Mouse (Mus musculus) embryonic fibroblast, embryonic 13.5 days (primary cell): ENCODE data around the gene Dhx58. TPM values are rescaled to one million over a fixed set of nuclear protein-coding genes. Genes with fewer than 3 reads are reported as not detected.
A peak's percentile ranks its signal among the peaks of the same experiment; 100 is the strongest.

Source experiments
- H3K27ac ChIP-seq: 2 replicates; pipeline ENCODE4 v1.5.1; 2012; ENCODE audit warnings: low read length, control low read depth, inconsistent platforms; ENCODE audit not compliant: insufficient read depth
- H3K4me1 ChIP-seq: 2 replicates; pipeline ENCODE4 v1.6.1; 2011; ENCODE audit warnings: low read length; ENCODE audit not compliant: control insufficient read depth, insufficient read depth
- H3K4me3 ChIP-seq: 2 replicates; pipeline ENCODE4 v1.5.1; 2011; ENCODE audit warnings: mild to moderate bottlenecking, control low read depth, low read length; ENCODE audit not compliant: insufficient read depth
- CTCF ChIP-seq: IDR thresholded peaks from 2 replicates; pipeline ENCODE4 v1.5.1; 2011; ENCODE audit warnings: mild to moderate bottlenecking, control low read depth, low read length, moderate library complexity, borderline replicate concordance; ENCODE audit not compliant: insufficient read depth
- POLR2A ChIP-seq: IDR thresholded peaks from 2 replicates; pipeline ENCODE4 v1.6.1; 2011; ENCODE audit warnings: low read depth, mild to moderate bottlenecking, control low read depth, low read length, moderate library complexity
- polyA plus RNA-seq: library from polyadenylated mRNA; stranded (reverse); fragments of >200 nt; gene quantifications from 2 replicates; pipeline ENCODE4 v1.2.4, GENCODE M21; 2011; ENCODE audit warnings: low read depth; ENCODE audit not compliant: missing spikeins, insufficient read length

Dhx58 gene
- polyA plus RNA-seq, 1 experiment = 7.8 TPM

DNA sequence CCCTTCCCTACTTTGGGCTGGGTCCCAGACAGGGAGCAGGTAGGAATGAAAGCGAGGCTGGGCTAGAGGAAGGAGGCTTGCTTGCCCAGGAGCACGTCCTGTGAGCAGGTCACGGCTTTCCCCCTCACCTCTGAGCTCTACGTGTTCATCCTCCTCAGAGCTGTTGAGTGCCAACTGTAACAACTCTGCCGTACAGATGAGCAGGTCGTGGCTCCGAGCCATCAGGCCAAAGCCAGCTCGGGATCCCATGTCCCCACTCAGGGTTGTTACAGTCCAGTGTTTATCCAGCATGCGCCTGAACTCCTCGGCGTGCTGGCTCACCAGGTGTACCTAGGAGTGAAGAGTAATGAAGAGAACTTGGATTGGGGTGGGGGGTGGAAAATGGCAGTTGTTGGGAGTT lies 705 bp downstream of the Dhx58 start:
- no peak overlapping the region for H3K27ac ChIP-seq
- H3K4me1 ChIP-seq = peaks cover 5% of the 10 kb centered on the region; the same call in 1 of the 2 replicates
- no peak for TF ChIP-seq CTCF
- TF ChIP-seq POLR2A = no peak
- no peak overlapping the region for H3K4me3 ChIP-seq

DNA sequence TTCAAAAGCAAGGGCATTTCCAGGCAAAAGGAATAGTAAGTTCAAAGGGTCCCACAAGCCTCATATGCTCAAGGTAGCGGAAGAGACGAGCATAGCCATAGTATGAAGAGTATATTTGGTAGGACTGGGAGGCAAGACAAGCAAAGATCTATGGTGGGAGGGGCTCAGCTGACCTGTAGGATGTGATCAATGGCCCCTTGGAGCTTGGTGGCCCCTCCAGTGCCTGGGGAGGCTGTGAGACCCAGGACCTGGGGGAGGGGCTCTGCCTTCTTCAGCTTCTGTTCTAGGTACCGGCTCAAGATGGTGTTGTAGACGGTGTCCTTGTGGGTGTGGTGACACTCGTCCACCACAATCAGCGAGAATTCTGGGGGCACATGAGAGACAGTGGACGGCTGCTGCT lies 1.2 kb downstream of the Dhx58 start:
- TF ChIP-seq POLR2A (no peak), CTCF (no peak)
- no peak overlapping the region for H3K4me3 ChIP-seq
- H3K27ac ChIP-seq = no peak overlapping the region
- peaks cover 5% of the 10 kb centered on the region; the same call in 1 of the 2 replicates for H3K4me1 ChIP-seq

DNA sequence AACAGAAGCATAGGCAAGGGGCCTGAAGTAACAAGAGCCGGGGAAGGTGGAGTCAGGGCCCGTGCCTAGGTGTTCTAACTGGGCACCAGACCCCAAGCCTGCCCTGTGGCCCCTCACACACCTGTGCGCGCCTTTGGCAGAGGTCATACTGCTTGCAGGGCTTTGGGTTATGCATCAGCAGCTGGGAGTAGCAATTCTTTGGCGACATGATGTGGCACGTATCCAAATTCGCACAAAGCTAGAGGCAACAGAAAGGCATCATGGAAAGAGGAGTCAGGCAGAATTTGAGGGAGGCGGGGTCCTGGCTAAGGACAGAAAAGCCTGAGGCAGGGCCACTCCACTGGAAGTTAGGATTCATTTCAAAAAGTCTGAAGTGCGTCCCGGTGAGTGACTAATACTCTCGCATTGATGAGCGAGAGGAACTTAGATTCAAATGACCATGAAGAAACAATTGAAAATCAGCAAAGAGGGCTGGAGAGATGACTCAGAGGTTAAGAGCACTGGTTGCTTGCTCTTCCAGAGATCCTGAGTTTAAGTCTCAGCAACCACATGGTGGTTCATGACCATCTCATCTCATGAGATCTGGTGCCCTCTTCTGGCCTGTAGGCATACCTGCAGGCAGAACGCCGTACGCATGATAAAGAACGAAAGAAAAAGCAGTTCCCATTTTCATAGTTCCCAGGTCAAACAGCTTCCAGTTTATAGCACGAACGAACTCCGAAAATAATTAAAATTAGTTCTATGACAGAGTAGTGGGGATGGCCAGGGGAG lies 1.8 kb downstream of the Dhx58 start:
- Histone ChIP-seq H3K27ac (no peak overlapping the region; the same call in 1 of the 2 replicates), H3K4me3 (no peak overlapping the region), H3K4me1 (peaks cover 5% of the 10 kb centered on the region; the same call in 1 of the 2 replicates)
- TF ChIP-seq CTCF = peak; percentile 89
- TF ChIP-seq POLR2A = 0 out of 2 replicates have a peak, but pooled peaks have one; percentile 30

DNA sequence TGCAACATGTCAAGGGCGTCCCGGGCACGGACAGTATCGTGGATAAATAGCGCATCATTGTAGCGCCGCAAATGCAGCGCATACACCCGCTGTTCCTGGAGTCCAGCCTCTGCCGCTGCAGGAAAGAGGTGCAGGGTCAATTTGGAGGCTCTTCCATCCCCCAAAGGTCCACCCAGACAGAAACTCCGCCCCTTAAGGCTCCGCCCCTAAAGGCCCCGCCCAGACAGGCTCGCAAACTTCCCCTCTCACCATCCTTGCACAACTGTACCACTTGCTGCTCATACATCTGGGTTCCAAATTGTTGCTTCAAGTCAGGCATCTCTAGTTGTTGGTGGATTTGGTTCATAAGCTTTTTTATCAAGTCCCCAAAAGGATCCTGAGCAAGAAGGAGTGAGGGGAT lies 2.8 kb downstream of the Dhx58 start:
- H3K4me1 ChIP-seq = peaks cover 5% of the 10 kb centered on the region; the same call in 1 of the 2 replicates
- no peak overlapping the region for H3K27ac ChIP-seq
- H3K4me3 ChIP-seq = no peak overlapping the region
- no peak for TF ChIP-seq POLR2A
- TF ChIP-seq CTCF = no peak

DNA sequence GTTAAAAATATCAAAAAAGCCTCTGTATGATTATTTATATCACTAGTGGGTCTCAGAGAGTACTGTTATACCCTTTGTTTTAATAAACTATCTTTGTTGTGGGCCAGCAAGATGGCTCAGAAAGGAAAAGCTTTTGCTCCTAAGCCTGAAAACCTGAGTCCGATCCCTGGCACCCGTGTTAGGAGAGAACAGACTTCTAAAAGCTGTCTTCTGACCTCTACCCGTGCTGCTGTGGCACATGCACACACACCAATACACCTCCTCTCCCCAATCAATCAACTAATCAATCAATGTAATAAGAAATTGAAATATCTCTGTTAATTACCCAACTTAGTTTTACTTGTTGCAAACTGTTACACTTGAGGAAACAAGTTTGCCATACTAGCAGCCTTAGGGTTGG lies 3.4 kb downstream of the Dhx58 start:
- TF ChIP-seq CTCF (no peak), POLR2A (no peak)
- H3K4me1 ChIP-seq = peaks cover 5% of the 10 kb centered on the region; the same call in 1 of the 2 replicates

DNA sequence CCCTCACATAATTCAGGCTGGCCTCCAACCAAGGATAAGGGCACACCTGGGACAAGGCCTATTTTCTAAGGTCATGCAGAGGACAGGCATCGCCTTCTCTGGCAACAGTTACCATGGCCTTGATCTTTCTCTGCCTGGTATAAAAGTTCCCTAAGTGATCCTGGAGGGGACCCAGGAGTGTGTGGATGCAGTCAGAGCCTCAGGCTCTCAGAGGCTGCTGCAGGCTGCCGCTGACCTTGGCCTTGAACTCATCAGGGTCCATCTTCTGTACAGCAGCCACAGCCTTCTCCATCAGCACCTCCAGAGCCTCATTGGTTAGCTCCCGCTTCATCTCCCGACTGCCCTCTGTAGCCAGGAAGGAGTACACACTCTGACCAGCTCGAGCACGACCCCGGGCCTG lies 6.2 kb downstream of the Dhx58 start:
- no peak overlapping the region for H3K4me3 ChIP-seq
- TF ChIP-seq POLR2A = no peak
- no peak for TF ChIP-seq CTCF
- H3K27ac ChIP-seq = no peak overlapping the region
- H3K4me1 ChIP-seq = peaks cover 5% of the 10 kb centered on the region; the same call in 1 of the 2 replicates

More for the DNA sequence above, 3.4 kb downstream of the Dhx58 start:
- H3K4me3 ChIP-seq = no peak overlapping the region
- H3K27ac ChIP-seq = no peak overlapping the region

DNA sequence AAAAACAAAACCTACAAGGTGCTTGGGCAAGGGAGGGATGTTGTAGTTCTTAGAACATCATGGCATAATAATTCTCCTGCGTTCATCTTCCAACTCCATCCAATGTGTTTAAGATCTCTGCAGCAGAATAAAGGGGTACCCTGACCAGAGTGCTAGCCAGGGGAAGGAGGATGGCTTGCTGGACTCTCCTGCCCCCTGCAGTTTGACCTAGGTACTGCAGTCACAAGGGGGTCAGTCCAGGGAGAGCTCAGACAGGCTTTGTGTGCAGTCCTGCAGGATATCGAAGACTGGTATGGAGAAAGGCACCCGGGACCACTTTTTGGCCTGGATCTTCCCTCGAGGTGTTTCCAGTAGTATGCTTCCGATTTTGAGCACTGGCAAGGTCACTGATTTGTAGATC lies 9.1 kb downstream of the Dhx58 start:
- Histone ChIP-seq H3K27ac (no peak overlapping the region), H3K4me3 (no peak overlapping the region), H3K4me1 (peaks cover 3% of the 10 kb centered on the region; the same call in 1 of the 2 replicates)
- TF ChIP-seq CTCF (peak; percentile 81), POLR2A (no peak)

DNA sequence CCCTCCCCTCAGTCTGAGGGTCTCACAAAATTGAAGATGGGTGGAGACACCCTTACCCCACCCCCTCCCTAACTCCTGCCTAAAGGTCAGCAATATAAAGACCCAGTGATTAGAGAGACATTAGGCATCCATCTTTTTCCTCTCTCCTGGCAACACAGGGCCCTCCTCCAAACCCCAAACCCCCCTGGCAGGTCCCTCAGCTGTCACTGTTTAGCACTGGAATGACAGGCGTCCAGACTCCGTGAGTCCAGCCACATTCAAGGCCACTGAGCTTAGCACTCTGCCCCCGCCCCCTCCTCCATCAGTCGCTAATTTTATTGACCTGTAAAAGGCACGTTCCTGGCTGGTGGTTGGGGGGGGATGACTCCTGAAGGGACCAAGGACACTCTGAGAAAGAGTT lies 10.9 kb downstream of the Dhx58 start:
- TF ChIP-seq POLR2A = no peak
- TF ChIP-seq CTCF = no peak
- Histone ChIP-seq H3K27ac (no peak overlapping the region), H3K4me3 (no peak overlapping the region), H3K4me1 (peaks cover 3% of the 10 kb centered on the region; the same call in 1 of the 2 replicates)

DNA sequence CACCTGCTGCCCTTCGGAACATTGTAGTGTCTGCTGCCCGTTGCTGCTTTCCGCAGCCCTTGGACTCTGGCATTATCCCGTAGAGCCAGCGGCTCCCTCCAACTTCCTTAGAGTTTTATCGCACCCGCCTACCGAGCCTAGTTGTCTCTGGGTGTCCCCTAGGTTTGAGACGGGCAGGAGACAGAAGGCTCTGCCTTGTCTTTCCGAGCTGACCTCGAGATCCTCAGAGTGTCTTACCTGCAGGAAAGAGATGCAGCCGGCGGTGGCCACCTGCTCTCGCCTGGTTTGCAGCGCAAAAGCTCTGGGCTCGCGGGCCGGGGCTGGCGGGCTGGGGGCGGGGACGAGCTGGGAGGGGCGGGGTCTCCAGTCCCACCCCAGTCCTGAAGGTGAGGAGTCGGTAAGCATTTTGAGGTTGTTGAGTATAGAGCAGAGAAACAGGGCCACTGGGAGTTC lies 11.9 kb downstream of the Dhx58 start, which contains the start of gene Zfp385c:
Gene Zfp385c (minus strand): TSS at position 292 of the 453 bp plus-strand sequence.
- no peak for TF ChIP-seq POLR2A
- TF ChIP-seq CTCF = no peak
- Histone ChIP-seq H3K4me1 (peaks cover 3% of the 10 kb centered on the region; the same call in 1 of the 2 replicates), H3K4me3 (no peak within 1 kb of the TSS; the same call in 1 of the 2 replicates), H3K27ac (no peak within 1 kb of the TSS)

DNA sequence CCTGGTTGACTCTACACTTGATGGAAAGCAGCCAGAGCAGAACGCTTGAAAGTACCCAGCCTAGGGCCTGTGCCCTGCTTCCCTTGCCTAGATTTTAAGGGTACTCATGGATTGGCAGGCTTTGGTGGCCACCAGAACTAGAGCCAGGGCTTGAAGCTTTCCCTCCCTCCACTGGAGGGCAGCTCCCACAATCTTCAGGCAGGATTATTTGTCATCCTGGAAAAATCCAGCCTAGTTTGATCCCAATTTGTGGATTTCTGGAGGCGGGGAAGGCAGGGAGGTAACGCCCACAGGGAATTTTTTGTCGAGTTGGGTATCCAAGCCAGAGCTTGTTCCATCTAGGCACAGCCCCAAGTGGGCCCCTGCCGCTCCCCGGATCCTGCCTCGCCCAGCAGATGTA lies 13.7 kb downstream of the Dhx58 start:
- Histone ChIP-seq H3K4me1 (peaks cover 3% of the 10 kb centered on the region; the same call in 1 of the 2 replicates), H3K4me3 (no peak overlapping the region), H3K27ac (no peak overlapping the region)
- no peak for TF ChIP-seq CTCF
- TF ChIP-seq POLR2A = no peak
